Mouse (Mus musculus) bone marrow, adult 2 months (tissue): ENCODE data around the gene Mettl25. TPM values are rescaled to one million over a fixed set of nuclear protein-coding genes. Genes with fewer than 3 reads are reported as not detected.

Experiments
- H3K27ac ChIP-seq: fragments of 200-500 bp; 2 replicates; pipeline ENCODE4 v1.5.1; 2012; ENCODE audit warnings: low read depth, mild to moderate bottlenecking, control low read depth, inconsistent platforms, low read length; ENCODE audit not compliant: control insufficient read depth, poor library complexity, insufficient read depth
- H3K4me1 ChIP-seq: fragments of 200-500 bp; 2 replicates; pipeline ENCODE4 v1.6.1; 2011; ENCODE audit warnings: low read length; ENCODE audit not compliant: control insufficient read depth, insufficient read depth
- H3K4me3 ChIP-seq: fragments of 200-500 bp; replicated peaks from 2 replicates; pipeline ENCODE3; 2011; ENCODE audit warnings: mild to moderate bottlenecking, low read depth, low read length, control low read depth; ENCODE audit not compliant: control insufficient read depth
- CTCF ChIP-seq: fragments of 200-500 bp; IDR thresholded peaks from 2 replicates; pipeline ENCODE4 v1.5.1; 2011; ENCODE audit warnings: low read length, control low read depth; ENCODE audit not compliant: control insufficient read depth, insufficient read depth
- POLR2A ChIP-seq: fragments of 200-500 bp; IDR thresholded peaks from 2 replicates; pipeline ENCODE4 v1.6.1; 2011; ENCODE audit warnings: low read depth, mild to moderate bottlenecking, control low read depth, low read length, borderline replicate concordance; ENCODE audit not compliant: control insufficient read depth
- WGBS: fragments of 180-500 bp; shearing (Covaris S2); methylation state at CpG from one replicate; pipeline ENCODE4 v1.1.7; 2018; 5-methylcytosine and 5-hydroxymethylcytosine counted together
- polyA plus RNA-seq: library from polyadenylated mRNA; stranded (reverse); fragments of >200 nt; gene quantifications from 2 replicates; pipeline ENCODE4 v1.2.4, GENCODE M21; 2011; ENCODE audit warnings: low replicate concordance; ENCODE audit not compliant: missing spikeins, insufficient read depth, insufficient read length

Gene Mettl25
- polyA plus RNA-seq, 1 experiment: 5.7 TPM

- 35% methylated on average over 2 of the region's 2 CpGs for WGBS
- Histone ChIP-seq H3K27ac (no peak overlapping the region), H3K4me1 (no peaks in the 10 kb centered on the region), H3K4me3 (no peak overlapping the region)
- no peak for TF ChIP-seq POLR2A
- no peak for TF ChIP-seq CTCF
These were observed 80.7 kb downstream of the Mettl25 start for GRCm38 (mm10) chr10:105760460-105760859.

DNA sequence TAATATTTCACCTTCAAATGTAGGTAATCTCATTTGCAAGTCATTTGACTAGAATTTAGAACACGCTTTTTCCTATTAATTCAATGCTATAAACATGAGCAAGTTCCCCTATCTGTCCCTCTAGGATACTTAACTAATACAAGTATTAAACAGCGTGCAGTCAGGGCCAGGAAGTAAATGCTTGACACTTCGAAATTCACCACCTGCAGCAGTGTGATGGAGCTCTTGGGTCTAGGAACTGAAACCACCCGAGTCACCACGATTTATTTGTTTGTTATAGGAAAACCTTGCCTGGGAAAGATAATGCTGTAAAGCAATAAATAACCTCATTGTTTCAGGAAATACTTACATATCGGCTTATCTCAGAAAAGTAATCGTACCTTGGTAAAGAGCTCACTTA is 81.1 kb downstream of the Mettl25 start:
- Histone ChIP-seq H3K4me3 (no peak overlapping the region), H3K4me1 (no peaks in the 10 kb centered on the region), H3K27ac (no peak overlapping the region)
- TF ChIP-seq POLR2A (no peak), CTCF (no peak)
- 16% methylated on average over 7 of the region's 7 CpGs for WGBS

DNA sequence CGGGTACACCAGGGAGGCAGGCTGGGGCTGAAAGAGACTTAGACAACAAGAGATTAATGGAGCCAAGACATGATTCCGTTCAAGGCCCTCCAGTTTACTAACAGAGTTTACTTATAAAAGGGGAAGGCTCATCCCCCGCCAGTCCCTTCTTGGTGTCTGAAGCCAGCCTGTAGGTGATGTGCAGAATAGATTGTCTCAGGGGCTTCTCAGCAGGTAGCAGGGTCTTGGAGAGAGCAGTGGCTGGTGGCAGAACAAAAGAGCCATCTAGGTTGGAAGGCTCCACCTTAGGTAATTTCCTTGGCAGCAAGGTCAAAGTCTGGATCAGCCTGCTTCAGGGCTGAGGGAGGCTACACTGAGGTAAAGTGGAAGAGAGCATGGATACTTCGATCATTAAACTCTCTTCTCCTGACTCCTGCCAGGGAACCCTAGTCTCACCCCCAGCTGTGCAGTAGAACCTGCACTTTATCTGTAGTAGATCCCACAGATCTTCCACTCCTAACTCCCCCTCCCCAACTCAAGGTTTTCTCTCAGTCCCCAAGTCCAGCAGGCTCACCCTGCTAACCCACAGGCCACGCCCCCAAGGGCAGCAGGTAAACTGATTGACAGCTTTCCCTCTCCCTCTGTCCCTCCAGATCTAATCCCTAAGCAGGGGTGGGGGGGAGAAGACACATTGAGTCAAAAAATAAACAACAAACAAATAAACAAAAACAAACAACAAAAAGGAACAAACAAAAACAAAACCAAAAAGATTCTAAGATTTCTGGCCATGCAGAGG is 87.2 kb downstream of the Mettl25 start:
- TF ChIP-seq POLR2A: no peak
- no peak for TF ChIP-seq CTCF
- Histone ChIP-seq H3K27ac (no peak overlapping the region), H3K4me1 (no peaks in the 10 kb centered on the region), H3K4me3 (no peak overlapping the region)
- WGBS: 79% methylated on average over 5 of the region's 5 CpGs

DNA sequence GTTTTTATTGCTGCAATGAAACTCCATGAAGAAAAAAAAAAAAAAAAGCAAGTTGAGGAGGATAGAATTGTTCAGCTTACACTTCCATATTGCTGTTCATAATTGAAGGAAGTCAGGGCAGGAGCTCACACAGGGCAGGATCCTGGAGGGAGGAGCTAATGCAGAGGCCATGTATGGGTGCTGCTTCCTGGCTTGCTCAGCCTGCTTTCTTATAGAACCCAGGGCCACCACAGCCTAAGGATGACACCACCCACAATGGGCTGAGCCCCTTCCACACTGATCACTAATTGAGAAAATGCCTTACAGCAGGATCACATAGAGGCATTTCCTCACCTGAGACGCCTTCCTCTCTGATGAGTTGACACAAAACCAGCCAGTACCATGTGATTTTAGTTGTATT is 95.2 kb downstream of the Mettl25 start:
- WGBS: 89% methylated on average over 1 of the region's 1 CpGs
- Histone ChIP-seq H3K27ac (no peak overlapping the region), H3K4me3 (no peak overlapping the region), H3K4me1 (no peaks in the 10 kb centered on the region)
- TF ChIP-seq CTCF (no peak), POLR2A (no peak)

DNA sequence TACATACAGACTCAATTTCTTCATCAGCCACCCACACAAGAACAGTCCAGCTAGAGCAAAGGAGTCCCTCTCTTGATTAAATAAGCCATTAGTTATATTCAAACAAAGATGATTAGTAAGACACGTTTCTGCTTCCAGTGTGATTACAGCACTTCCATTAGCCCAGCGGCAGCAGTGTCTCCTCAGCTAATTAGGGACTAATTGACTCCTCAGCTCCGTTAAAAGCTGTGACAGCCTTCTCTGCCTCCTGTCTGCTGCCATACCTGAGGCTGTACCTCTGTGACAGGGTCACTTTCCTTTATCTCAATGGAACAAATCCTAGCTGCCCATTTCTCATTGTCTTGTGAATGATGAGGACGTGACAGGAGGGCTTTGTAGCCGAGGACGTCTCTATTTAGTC is 99.4 kb downstream of the Mettl25 start:
- Histone ChIP-seq H3K27ac (no peak overlapping the region), H3K4me1 (no peaks in the 10 kb centered on the region), H3K4me3 (no peak overlapping the region)
- TF ChIP-seq POLR2A (no peak), CTCF (no peak)
- WGBS: 76% methylated on average over 6 of the region's 6 CpGs

- 75% methylated on average over 5 of the region's 5 CpGs for WGBS
- Histone ChIP-seq H3K4me1 (no peaks in the 10 kb centered on the region), H3K4me3 (no peak overlapping the region), H3K27ac (no peak overlapping the region)
- TF ChIP-seq POLR2A (no peak), CTCF (no peak)
These were observed 102.2 kb downstream of the Mettl25 start for GRCm38 (mm10) chr10:105738942-105739341.

- no peak overlapping the region for H3K27ac ChIP-seq
- no peak overlapping the region for H3K4me3 ChIP-seq
- H3K4me1 ChIP-seq: no peaks in the 10 kb centered on the region
- TF ChIP-seq POLR2A (no peak), CTCF (no peak)
- WGBS: 86% methylated on average over 2 of the region's 2 CpGs
These were observed 113.4 kb downstream of the Mettl25 start for GRCm38 (mm10) chr10:105727798-105728197.

GRCm38 (mm10) chr10:105727353-105727752 is 113.8 kb downstream of the Mettl25 start:
- TF ChIP-seq CTCF (no peak), POLR2A (no peak)
- H3K27ac ChIP-seq: no peak overlapping the region
- WGBS: 41% methylated on average over 6 of the region's 6 CpGs
- H3K4me1 ChIP-seq: no peaks in the 10 kb centered on the region
- H3K4me3 ChIP-seq: no peak overlapping the region

DNA sequence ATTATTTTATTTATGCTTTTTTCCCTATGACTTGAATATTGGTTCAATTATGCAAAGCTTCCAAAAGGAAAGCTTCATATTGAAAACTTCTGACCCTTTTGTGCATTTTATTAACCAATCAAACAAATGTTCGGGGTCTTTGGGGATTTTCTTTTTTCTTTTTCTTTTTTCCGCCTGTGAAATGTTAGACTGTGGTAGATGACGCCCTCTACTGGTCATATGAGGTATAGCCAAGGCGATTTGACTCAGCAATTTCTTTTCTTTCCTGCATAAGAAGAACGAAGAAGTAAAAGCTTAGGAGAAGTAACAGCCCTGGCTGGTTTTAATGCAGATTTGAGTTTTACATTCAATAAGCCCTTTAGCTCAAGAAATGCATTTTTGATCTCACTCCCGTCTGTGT is 126.3 kb downstream of the Mettl25 start:
- Histone ChIP-seq H3K4me1 (no peaks in the 10 kb centered on the region), H3K27ac (no peak overlapping the region), H3K4me3 (no peak overlapping the region)
- no peak for TF ChIP-seq CTCF
- TF ChIP-seq POLR2A: no peak
- 3% methylated on average over 6 of the region's 6 CpGs for WGBS
